Mouse (Mus musculus) frontal cortex, postnatal 10 days (tissue): ENCODE results near the gene Foxp1.

ENCODE experiments used
- DNase-seq, 2 experiments: peaks; one replicate each; pipeline ENCODE4 v3.0.0; 2022; ENCODE audit warnings: low spot score in 2 of 2, mixed read lengths in 1 of 2

The Foxp1 gene

DNA sequence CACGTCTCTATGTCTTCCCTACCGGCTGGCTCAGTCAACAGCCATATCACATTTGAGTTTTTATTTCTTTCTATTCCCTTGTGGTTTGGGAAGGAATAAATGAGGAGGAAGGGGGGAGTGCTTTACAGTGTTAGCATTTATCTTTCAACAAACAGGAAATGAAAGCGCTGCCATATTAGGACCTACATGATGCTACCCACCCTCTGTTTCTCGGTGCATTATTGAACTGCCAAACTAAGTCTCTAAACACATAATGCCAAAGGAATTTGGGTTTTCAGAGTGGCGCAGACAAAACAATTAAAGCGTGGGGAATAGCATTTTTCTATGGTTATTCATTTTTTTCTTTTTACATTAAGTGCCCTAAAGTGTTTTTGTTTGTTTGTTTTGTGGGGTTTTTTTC is 566.8 kb downstream of the Foxp1 start:
- DNase-seq, result no peak

DNA sequence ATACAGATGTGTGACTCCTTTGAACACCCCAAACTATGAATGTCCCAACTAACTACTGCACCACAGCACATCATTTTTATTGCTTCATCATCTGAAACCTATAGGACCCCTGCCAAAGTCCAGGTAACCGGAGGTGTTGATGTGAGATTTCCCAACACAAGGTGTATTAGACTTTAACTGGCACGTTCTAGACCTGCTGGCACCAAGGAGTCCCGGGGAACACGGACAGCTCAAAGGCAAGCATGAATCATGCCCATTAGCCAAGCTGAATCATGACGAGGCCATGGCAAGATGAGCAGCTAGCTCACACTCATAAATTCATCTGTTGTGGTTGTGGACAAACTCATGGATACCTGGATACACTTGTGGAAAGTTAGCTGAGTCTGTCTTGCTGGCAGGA is 568.1 kb downstream of the Foxp1 start:
- DNase-seq, result no peak

DNA sequence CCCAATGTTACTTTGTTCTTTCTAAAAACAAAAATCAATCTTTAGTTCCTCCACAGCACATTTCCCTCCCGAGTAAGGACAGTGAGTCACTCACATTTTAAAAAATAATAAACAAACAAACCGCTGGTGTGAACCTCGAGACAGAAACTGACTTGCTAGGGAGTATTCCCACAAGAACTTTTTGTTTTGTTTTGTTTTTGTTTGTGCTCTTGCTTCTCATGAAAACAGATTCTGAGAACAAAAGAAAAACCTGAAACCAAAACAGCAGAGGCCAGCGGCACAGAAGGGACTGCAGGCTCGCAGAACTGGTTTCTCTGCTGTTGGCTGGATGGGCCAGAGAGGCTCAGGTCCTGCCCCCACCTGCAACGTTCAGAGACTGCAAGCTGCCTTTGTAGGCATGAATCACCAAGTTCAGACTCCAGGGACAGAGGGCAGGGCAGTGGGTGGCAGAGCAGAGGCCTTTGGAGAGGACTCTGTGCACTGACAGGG is 572.8 kb downstream of the Foxp1 start:
- no peak for DNase-seq

DNA sequence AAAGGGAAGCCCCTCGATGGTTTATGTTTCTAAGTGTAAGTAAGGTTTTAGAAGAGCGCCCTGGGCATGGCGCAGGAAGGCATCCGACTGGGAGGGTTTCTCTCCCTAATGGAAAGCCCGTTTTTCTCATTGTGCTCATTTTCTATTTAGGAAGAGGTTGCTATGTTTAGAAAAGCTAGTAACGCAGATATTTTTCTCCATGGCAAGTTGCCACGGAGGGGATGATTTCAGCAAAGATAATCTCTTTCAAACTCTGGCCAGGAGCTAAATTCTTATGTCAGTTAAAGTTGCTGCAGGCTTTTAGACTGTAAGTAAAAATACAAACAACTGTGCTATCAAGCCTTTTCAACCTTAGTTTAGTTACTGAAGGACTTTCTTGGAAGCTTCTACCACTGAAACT is 573.2 kb downstream of the Foxp1 start:
- no peak for DNase-seq

DNA sequence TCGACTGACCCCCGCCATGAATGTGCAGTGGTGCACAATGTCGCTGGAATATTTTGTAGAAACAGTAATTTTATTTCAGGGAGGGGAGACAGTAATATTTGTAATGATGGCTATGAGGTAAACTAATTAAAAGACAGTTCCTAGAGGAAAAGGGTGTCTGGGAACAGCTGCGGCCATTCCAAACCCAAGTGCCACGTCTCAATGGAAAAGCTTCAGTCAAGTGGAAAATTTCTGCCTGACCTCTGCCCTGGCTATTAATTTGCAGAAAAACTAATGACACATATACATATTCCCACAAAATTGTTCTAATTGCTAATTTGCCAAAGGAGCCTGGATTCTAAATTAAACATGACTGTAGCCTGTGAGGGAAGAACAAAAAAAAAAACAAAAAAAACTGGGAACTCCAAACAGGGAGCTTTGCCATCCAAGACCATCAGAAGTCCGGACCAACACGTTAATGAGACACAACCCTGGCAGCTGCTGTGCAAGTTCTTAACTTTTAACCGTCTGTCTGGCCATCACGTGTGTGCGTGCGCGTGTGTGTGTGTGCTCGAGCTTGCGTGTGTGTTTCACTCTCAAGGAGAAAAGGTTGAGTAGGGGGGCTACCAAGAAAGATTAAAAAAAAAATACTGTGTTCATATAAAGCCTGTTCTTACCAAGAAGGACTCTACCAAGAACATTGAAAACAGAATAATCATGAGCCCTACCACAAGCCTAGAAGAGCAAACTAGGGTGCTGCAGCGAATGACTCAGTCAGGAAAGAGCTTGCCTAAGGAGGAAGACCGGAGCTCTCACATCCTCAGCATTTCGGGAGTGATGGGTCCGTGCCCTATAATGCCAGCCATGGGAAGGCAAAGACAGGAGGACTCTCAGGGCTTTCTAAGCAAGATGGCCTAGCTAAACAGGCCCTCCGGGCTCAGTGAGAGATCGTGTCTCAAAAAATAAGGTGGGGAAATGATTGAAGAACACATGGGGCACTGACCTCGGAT is 574.1 kb downstream of the Foxp1 start:
- DNase-seq, result no peak

DNA sequence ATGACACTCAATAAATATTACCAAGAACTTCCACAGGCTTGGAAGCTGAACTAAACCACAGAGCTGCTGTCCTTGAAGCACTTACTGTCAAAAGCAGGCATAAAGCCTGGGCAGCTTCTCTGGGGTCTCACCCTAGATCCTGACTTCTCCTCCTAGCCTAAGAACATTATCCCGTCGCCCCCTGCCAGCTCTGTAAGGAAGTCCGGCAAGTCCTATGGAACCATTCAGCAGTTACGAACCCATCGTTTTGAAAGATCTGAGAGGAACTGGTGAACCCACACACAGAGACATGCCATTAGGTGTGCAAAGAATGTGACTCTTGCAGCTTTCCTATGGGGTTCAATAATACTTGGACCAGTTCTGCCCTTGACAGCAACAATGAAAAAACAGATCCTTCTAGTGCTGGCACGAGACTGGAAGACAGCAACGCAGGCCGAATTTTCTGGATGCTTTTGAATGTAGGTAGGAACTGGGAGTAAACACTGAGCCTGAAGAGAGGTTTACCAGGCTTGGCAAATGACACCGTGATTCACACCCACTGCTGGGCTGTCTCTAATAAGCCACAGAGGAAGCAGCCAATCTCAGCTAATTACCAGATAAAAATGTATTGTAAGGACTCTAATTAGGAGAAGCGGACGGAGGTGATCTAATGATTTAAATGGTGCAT is 574.9 kb downstream of the Foxp1 start:
- DNase-seq, result no peak

DNA sequence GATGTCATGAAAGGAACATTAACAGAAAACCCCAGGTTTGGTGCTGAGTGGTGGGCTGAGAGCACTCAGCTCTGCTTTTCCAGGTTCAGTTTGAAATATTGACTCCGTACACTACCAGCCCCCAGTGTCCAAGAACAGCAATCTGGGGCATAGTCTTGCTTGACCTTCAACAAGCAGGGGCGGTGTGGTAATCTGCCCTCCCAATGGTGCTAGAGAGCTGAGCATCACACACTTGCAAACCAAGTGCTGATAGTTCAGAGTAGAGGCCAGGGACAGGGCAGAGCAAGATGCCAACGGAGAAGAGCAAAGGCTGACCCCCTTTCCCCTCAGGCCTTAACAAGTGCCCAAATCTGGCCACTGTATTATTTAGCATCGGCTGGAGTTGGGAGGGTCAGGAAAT is 575.8 kb downstream of the Foxp1 start:
- no peak for DNase-seq

DNA sequence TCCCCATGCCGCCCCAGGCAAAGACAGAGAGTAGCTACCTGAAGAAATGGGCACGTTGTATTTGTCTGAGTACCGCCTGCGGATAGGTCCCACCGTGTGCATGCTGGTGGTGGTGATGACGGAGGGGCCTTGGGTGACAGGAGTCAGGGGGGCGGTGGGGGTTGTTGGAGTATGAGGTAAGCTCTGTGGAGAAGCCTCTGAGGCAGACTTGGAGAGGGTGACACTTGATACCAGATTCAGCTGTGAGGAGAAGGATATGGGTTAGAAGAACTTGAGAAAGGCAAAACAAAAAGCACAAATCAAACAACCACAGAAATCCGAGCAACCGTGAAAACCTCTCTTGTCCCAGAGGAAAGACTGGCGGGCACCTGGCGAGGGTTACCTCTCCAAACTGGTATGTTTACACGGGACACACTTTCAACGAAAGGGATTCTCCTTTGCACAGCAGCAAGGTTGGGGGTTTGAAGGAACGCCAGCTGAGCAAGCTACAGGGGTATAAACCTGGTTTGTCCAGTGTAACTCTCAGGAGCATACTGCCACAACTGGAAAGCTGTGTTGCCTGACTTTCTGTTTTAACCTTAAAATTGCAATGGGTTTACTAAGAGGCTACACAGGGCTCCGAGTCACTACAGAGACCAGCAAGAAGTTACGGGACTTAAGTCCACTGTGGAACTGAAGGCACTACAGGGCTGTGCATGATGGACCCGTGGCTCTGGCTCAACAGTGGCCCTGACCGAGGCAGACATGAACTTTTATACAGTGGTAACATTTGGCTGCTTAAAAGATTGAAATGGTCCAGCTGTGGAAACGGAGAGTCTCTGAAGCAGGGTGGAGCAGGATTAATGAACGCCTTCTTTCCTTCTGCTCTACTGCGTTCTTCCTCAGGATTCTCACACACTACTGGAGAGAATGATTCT is 576.8 kb downstream of the Foxp1 start:
- no peak for DNase-seq

DNA sequence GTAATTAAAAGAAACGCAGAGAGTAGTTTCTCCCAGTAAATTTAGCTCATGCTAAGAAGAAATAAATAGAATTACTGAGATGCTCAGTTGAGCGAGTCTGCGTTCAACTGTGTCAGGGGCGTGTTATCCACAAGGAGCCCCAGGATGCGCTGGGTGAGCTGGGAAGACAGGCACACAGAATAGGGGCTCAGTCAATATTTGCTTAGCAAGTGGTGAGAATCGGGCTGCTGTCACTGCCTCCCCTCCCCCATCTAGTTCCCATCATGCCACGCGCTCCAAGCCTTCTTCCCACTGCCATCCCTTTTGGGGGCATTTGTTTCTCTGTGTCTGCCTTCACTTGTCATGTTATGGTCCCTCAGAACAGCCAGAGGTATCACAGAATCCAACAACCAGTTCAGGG is 584.2 kb downstream of the Foxp1 start:
- no peak for DNase-seq

DNA sequence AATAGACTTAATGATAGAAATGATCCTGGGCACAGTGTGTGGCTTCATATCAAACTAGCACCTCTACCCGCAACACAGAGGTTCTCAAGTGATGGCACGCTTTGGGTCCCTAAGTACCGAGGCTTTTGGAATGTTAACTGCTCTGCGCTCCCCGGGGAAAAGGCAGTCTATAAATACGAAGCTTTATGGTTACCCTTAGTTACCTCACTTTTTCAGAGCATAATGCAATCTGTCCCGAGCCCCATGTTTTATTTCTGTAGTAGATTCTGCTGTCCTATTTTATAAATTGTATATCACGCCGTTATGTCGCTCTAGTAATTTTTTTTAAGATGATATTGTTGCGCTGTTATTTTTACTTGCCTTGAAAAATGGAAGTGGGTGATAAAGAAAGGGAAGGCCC is 585.0 kb downstream of the Foxp1 start:
- DNase-seq, result no peak

DNA sequence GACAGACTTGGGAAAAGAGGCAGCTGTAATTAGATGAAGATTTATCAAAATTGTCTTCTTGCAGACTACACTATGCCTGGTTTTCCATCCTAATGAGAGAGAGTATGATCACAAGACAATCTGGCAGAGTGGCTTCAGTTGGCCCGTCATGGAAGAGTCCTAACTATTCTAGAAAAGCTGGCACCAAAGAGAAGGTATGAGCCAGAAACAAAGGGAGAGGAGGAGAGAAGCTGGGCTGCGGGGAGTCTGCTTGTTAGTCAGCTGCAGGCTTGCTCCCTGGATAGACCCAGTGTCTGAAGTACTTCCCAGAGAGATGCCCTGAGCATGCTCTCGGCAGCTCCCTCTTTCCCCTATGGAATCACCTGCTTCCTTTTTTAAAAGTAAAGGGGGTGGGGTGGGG is 586.1 kb downstream of the Foxp1 start:
- DNase-seq, result no peak

DNA sequence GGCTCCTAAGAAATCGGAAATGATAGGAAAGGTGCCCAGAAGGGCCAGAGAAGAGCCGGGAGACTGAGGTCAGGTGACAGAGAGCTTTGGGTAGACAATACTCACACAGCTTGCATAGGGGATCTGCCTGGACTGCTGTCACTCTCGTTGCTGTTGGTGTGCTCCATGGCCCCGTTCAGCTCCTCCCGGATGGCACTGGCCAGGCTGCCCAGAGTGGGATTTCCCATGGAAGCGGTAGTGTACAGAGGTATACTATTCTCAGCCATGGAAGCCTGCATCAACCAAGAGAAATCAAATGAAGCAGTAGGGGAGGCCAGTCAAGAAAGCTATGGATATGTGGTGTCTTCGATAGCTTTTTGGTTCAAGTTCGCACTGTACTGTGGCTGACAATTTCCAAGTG is 587.4 kb downstream of the Foxp1 start:
- no peak for DNase-seq

DNA sequence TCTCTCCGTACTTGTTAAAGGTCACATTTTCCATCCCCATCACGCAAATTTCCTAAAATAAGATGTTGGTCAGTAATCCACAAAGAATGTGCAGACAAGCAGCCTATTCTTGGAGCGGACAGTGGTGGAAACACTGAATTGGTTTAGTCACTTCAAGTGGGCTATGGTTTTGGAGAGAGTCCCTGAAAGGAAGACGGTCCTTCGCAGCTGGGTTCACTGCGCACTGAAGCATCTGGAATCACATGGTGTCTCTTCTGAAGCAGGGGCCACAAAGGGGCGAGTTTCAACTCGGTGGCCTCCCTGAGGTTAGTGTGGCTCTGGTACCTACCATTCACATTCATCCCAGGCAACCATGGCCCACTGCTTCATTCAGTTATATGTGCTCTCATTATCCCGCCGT is 588.1 kb downstream of the Foxp1 start:
- DNase-seq, result no peak

DNA sequence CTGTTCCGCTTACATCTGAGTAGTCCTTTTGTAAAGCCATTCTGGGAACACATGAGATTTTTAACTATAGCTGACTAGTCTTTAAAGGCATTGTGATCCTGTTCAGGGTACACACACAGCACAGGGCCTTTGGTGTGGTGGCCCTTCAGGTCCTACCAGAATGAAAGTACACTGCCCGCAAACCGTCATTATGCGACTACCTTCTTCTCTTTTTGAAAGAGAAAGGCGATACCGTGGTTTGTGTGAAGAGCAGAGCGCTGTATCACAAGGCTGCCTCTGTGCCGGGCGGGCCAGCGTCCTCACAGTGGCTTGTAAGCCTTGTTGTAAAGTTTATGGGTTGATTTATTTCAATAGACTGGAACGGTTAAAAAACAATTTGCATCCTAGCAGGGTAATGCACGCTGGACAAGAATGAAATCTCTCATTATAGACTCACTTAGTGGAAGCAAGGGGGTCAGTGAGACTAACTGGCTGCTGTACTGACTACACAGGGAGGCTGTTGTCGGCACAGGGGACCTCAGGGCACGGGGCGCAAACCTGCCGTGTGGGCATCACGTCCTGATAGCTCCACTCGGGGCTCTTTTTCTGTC is 589.3 kb downstream of the Foxp1 start:
- no peak for DNase-seq

DNA sequence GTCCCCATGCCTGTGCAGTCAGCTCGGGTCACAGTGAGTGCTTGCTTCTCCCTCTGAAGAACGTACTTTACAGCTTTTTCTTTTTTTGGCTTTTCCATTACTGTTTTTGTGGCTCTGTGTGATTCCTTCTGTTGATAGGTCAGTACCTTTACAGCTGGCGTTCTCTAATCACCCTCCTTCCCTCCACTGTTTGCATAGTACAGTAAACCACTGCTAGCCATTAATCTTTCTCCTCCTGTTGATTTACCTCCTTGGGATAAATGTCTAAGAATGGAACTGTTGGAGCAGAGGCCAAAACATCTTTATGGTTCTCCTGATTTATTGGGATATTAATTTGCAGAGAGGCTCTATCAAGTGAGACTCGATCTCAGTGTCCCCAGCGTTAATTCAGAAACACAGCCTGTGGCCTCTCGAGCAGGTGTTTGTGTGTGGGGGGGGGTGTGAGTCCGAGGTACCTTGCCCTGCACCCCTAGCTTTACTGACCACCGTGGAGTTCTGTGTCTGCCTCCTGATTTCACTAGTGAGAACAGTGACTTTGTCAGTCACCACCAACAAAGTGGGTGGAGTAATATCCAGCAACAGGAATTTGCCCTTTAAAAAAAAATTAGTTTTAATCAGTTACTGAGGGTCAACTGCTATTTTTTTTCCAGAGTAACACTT is 590.5 kb downstream of the Foxp1 start:
- no peak for DNase-seq

DNA sequence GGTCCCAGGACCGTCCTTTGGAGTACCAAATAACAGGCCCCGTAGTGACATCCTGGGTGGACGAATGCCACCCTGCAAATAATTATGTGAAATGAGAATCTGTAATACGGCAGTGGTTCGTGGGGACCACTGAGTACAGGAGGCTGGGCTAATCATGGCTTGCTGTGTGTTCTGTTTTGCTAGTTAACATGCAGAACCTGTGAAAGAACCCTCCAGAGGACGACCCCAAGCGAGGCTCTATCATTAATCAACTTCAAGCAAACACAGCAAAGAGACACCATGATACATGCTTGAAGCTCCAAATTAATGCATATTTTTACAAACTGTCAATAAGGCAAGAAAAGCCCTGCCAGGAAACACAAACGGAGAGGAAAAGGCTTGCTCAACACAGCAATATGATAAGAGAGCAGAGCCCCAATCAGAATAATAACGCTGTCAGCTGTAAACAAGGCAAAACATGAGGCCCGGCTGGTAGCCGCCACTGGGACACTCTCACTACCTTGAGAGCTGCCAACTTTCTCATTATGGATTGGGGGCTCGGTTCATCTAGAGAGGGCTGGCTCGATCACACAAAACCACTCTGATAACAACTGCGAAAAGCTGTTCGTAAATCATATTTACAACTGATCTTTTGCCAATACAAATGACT is 591.7 kb downstream of the Foxp1 start:
- DNase-seq, result no peak

DNA sequence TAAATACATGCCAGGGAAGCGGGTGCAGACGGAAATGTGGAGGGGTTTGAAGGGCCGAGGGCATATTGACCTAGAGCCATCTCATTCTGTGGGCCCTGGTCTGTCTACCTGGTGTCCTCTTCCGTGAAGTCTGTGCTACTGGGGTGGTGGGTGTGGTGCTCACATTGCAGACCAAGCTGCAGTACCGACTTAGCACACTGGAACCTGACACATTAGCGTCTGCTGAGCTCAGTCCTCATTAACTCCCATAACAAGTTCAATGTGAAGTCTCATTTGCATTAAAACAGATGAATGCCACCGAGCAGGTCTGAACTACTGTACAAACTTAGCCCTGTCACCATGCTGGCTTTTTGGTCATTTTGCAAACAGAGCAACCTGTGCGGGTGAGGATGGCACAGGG is 594.2 kb downstream of the Foxp1 start:
- DNase-seq, result no peak

DNA sequence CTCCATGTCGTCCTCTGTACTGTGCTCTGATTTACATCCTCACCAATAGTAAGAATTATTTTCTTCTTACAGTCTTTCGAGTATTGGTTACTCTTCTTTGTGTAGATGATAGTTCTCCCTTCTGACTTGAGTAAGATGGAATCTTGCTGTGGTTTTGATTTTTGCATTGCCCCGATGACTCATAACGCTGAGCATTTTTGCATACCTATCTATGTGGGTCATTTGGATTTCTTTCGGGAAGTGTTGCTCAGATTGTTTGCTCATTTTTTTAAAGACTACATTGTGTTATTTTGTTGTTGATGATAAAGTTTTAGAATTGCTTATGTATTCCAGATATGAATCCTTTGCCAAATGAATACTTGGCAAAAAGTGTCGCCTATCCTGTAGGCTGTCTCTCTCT is 621.3 kb downstream of the Foxp1 start:
- DNase-seq, result no peak

DNA sequence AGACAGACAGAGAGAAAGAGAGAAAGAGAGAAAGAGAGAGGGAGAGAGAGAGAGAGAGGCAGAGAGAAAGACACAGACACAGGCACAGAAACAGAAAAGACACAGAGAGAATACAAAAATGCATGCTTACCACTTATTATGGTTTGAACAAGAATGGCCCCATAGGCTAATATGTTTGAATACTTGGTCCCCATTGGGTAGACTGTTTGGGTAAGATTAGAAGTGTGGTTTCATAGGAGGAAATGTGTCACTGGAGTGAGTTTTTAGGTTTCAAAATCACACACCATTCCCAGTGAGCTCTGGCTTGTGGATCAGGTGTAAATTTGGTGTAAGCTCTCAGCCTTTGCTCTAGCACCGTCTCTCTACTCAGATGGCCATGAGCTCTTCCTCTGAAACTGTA is 644.3 kb downstream of the Foxp1 start:
- DNase-seq, result no peak

DNA sequence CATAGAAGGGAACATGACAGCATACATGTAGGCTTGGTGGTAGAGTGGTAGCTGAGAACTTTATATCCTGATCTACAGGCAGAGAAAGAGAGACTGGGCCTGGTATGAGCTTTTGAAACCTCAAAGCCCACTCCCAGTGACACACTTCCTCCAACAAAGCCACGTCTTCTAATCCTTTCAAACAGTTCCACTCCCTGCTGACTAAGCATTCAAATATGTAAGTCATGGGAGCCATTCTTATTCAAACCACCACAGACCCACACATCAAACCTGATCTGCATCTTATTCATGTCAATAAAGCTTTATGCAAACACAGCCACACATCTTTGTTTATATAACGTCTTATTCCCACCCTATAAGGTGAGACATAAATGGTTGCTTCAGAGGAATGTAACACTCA is 646.1 kb downstream of the Foxp1 start:
- DNase-seq, result no peak
